Mouse (Mus musculus): Measurements from ENCODE around the gene Klhl7.
A peak's percentile ranks its signal among the peaks of the same experiment; 100 is the strongest.

Klhl7 gene

GRCm38 (mm10) chr5:24181514-24182295 lies 81.3 kb downstream of the Klhl7 start:
- no peak for DNase-seq

- no peak for DNase-seq
Measured at GRCm38 (mm10) chr5:24182296-24182734, 81.9 kb downstream of the Klhl7 start.

GRCm38 (mm10) chr5:24183096-24183495 lies 82.7 kb downstream of the Klhl7 start:
- DNase-seq, result no peak

- DNase-seq, result no peak
Measured at GRCm38 (mm10) chr5:24184011-24184410, 83.6 kb downstream of the Klhl7 start.

- no peak for DNase-seq
Measured at GRCm38 (mm10) chr5:24188476-24188875, 88.1 kb downstream of the Klhl7 start.

GRCm38 (mm10) chr5:24191821-24192220 lies 91.4 kb downstream of the Klhl7 start:
- DNase-seq, result no peak

GRCm38 (mm10) chr5:24201006-24201405 lies 100.6 kb downstream of the Klhl7 start:
- DNase-seq, result no peak

GRCm38 (mm10) chr5:24202492-24202891 lies 102.1 kb downstream of the Klhl7 start:
- DNase-seq, result peak; percentile 10

- DNase-seq, result no peak
Measured at GRCm38 (mm10) chr5:24203266-24203665, 102.9 kb downstream of the Klhl7 start.

GRCm38 (mm10) chr5:24207965-24208364 lies 107.6 kb downstream of the Klhl7 start:
- no peak for DNase-seq

- no peak for DNase-seq
Measured at GRCm38 (mm10) chr5:24208505-24208904, 108.1 kb downstream of the Klhl7 start.

Data from right cerebral cortex, adult 18-20 months (tissue).